Mouse (Mus musculus) limb, embryonic 11.5 days (tissue): ENCODE data around the gene Bola3. TPM values are rescaled to one million over a fixed set of nuclear protein-coding genes. Genes with fewer than 3 reads are reported as not detected.

Experiments used
- ATAC-seq: fragments of 200-750 bp; cut with Nextera tagmentation; 2 replicates; pipeline ENCODE4 v1.8.0; 2017; ENCODE audit warnings: low read depth; ENCODE audit not compliant: insufficient number of reproducible peaks, low FRiP score, low TSS enrichment
- DNase-seq: peaks from one replicate; pipeline ENCODE4 v3.0.0-alpha.2; 2015; ENCODE audit warnings: low spot score
- H3K27ac ChIP-seq: fragments of 300-500 bp; sonication (generic); replicated peaks from 2 replicates; pipeline ENCODE4 v1.5.1; 2014; ENCODE audit warnings: low read depth, mild to moderate bottlenecking, low read length
- H3K27me3 ChIP-seq: fragments of 300-500 bp; sonication (generic); 2 replicates; pipeline ENCODE4 v1.6.1; 2014; ENCODE audit warnings: mild to moderate bottlenecking, low read length, mixed read lengths; ENCODE audit not compliant: control insufficient read depth, insufficient read depth
- H3K36me3 ChIP-seq: fragments of 300-500 bp; sonication (generic); 2 replicates; pipeline ENCODE4 v1.6.1; 2014; ENCODE audit warnings: mild to moderate bottlenecking, low read length, moderate library complexity, mixed read lengths; ENCODE audit not compliant: control insufficient read depth, insufficient read depth
- H3K4me1 ChIP-seq: fragments of 300-500 bp; sonication (generic); 2 replicates; pipeline ENCODE4 v1.6.1; 2014; ENCODE audit warnings: low read length, mixed read lengths; ENCODE audit not compliant: control insufficient read depth, insufficient read depth
- H3K4me2 ChIP-seq: fragments of 300-500 bp; sonication (generic); 2 replicates; pipeline ENCODE4 v1.6.1; 2014; ENCODE audit warnings: low read depth, mild to moderate bottlenecking, moderate library complexity; ENCODE audit not compliant: severe bottlenecking
- H3K4me3 ChIP-seq: fragments of 300-500 bp; sonication (generic); 2 replicates; pipeline ENCODE4 v1.5.1; 2014; ENCODE audit warnings: low read depth, low read length
- H3K9ac ChIP-seq: fragments of 300-500 bp; sonication (generic); 2 replicates; pipeline ENCODE4 v1.6.1; 2014; ENCODE audit warnings: mild to moderate bottlenecking, low read length
- H3K9me3 ChIP-seq: fragments of 300-500 bp; sonication (generic); 2 replicates; pipeline ENCODE4 v1.6.1; 2016; ENCODE audit warnings: low read length; ENCODE audit not compliant: control insufficient read depth
- WGBS: fragments of 180-500 bp; shearing (Covaris S2); extraction: QIAGEN DNeasy Blood & Tissue Kit; methylation state at CpG from one replicate; pipeline ENCODE4 v1.1.7; 2014; 5-methylcytosine and 5-hydroxymethylcytosine counted together
- polyA plus RNA-seq: library from polyadenylated mRNA; unstranded; fragments of >200 nt; fragmentation: Nextera tagmentation; extraction: Ambion mirVana; gene quantifications from 2 replicates; pipeline ENCODE4 v1.2.1, GENCODE M21; 2014

Bola3 gene
- polyA plus RNA-seq, 1 experiment from 2014 or later, result 143 TPM

GRCm38 (mm10) chr6:83395544-83396229 is 46.7 kb downstream of the Bola3 start:
- no peak overlapping the region for H3K27ac ChIP-seq
- no peak for DNase-seq
- no peaks in the 10 kb centered on the region for H3K9me3 ChIP-seq
- 93% methylated on average over 15 of the region's 15 CpGs for WGBS
- H3K36me3 ChIP-seq, result peaks cover 22% of the 10 kb centered on the region; the same call in 1 of the 2 replicates
- H3K4me1 ChIP-seq, result no peaks in the 10 kb centered on the region
- no peak overlapping the region for H3K9ac ChIP-seq
- ATAC-seq, result no peak
- H3K27me3 ChIP-seq, result no peaks in the 10 kb centered on the region
- H3K4me3 ChIP-seq, result no peak overlapping the region
- no peak overlapping the region for H3K4me2 ChIP-seq

- no peaks in the 10 kb centered on the region for H3K27me3 ChIP-seq
- H3K9me3 ChIP-seq, result no peaks in the 10 kb centered on the region
- H3K4me1 ChIP-seq, result no peaks in the 10 kb centered on the region
- ATAC-seq, result no peak
- no peak overlapping the region for H3K4me3 ChIP-seq
- H3K27ac ChIP-seq, result no peak overlapping the region
- no peak overlapping the region for H3K4me2 ChIP-seq
- DNase-seq, result no peak
- WGBS, result 89% methylated on average over 2 of the region's 2 CpGs
- H3K36me3 ChIP-seq, result peaks cover 22% of the 10 kb centered on the region; the same call in 1 of the 2 replicates
- H3K9ac ChIP-seq, result no peak overlapping the region
These were observed 47.8 kb downstream of the Bola3 start for GRCm38 (mm10) chr6:83396711-83397110.

- H3K4me2 ChIP-seq, result no peak overlapping the region
- H3K4me3 ChIP-seq, result no peak overlapping the region
- no peak for ATAC-seq
- WGBS, result 66% methylated on average over 8 of the region's 8 CpGs
- peaks cover 27% of the 10 kb centered on the region; the same call in 1 of the 2 replicates for H3K36me3 ChIP-seq
- H3K9me3 ChIP-seq, result no peaks in the 10 kb centered on the region
- no peaks in the 10 kb centered on the region for H3K4me1 ChIP-seq
- no peak for DNase-seq
- no peak overlapping the region for H3K27ac ChIP-seq
- no peak overlapping the region for H3K9ac ChIP-seq
- no peaks in the 10 kb centered on the region for H3K27me3 ChIP-seq
These were observed 48.8 kb downstream of the Bola3 start for GRCm38 (mm10) chr6:83397728-83398127.

GRCm38 (mm10) chr6:83399790-83400189 is 50.8 kb downstream of the Bola3 start:
- Histone ChIP-seq H3K27ac (no peak overlapping the region), H3K27me3 (no peaks in the 10 kb centered on the region), H3K9me3 (no peaks in the 10 kb centered on the region), H3K9ac (no peak overlapping the region), H3K4me3 (no peak overlapping the region), H3K36me3 (peaks cover 39% of the 10 kb centered on the region), H3K4me1 (no peaks in the 10 kb centered on the region), H3K4me2 (no peak overlapping the region)
- ATAC-seq, result no peak
- 74% methylated on average over 3 of the region's 3 CpGs for WGBS
- DNase-seq, result no peak

- Histone ChIP-seq H3K9me3 (no peaks in the 10 kb centered on the region), H3K4me3 (no peak overlapping the region), H3K27me3 (no peaks in the 10 kb centered on the region), H3K27ac (no peak overlapping the region), H3K9ac (no peak overlapping the region), H3K4me2 (no peak overlapping the region), H3K36me3 (peaks cover 37% of the 10 kb centered on the region), H3K4me1 (no peaks in the 10 kb centered on the region)
- DNase-seq, result no peak
- 92% methylated on average over 8 of the region's 8 CpGs for WGBS
- ATAC-seq, result no peak
These were observed 54.5 kb downstream of the Bola3 start for GRCm38 (mm10) chr6:83403481-83403880.

GRCm38 (mm10) chr6:83404571-83404970 is 55.6 kb downstream of the Bola3 start:
- no peak overlapping the region for H3K27ac ChIP-seq
- 97% methylated on average over 13 of the region's 13 CpGs for WGBS

GRCm38 (mm10) chr6:83405511-83406064 is 56.6 kb downstream of the Bola3 start:
- WGBS, result 90% methylated on average over 7 of the region's 7 CpGs
- H3K36me3 ChIP-seq, result peaks cover 33% of the 10 kb centered on the region
- no peak for ATAC-seq

More at GRCm38 (mm10) chr6:83404571-83404970, 55.6 kb downstream of the Bola3 start:
- Histone ChIP-seq H3K36me3 (peaks cover 33% of the 10 kb centered on the region), H3K9ac (no peak overlapping the region), H3K4me2 (no peak overlapping the region), H3K4me3 (no peak overlapping the region), H3K4me1 (no peaks in the 10 kb centered on the region), H3K9me3 (no peaks in the 10 kb centered on the region), H3K27me3 (no peaks in the 10 kb centered on the region)
- no peak for DNase-seq
- no peak for ATAC-seq

GRCm38 (mm10) chr6:83408510-83408909 is 59.6 kb downstream of the Bola3 start:
- peaks cover 5% of the 10 kb centered on the region; the same call in 1 of the 2 replicates for H3K4me1 ChIP-seq
- no peaks in the 10 kb centered on the region for H3K27me3 ChIP-seq
- no peak for DNase-seq
- peaks cover 27% of the 10 kb centered on the region for H3K36me3 ChIP-seq
- no peak overlapping the region for H3K9ac ChIP-seq
- H3K4me2 ChIP-seq, result no peak overlapping the region
- no peak overlapping the region for H3K4me3 ChIP-seq
- WGBS, result 95% methylated on average over 9 of the region's 9 CpGs
- no peak overlapping the region for H3K27ac ChIP-seq
- ATAC-seq, result no peak
- no peaks in the 10 kb centered on the region for H3K9me3 ChIP-seq

More at GRCm38 (mm10) chr6:83405511-83406064, 56.6 kb downstream of the Bola3 start:
- H3K9me3 ChIP-seq, result no peaks in the 10 kb centered on the region
- 0 out of 2 replicates have a peak, but pooled peaks cover 2% of the 10 kb centered on the region for H3K4me1 ChIP-seq
- no peak for DNase-seq
- no peak overlapping the region for H3K4me3 ChIP-seq
- H3K27ac ChIP-seq, result no peak overlapping the region
- H3K9ac ChIP-seq, result no peak overlapping the region
- no peaks in the 10 kb centered on the region for H3K27me3 ChIP-seq
- no peak overlapping the region for H3K4me2 ChIP-seq
